Mouse (Mus musculus): Measurements from ENCODE around the gene Lhfpl5. TPM values are rescaled to one million over a fixed set of nuclear protein-coding genes. Genes with fewer than 3 reads are reported as not detected.

Gene Lhfpl5
- polyA plus RNA-seq, 1 experiment: 0.04 TPM

GRCm38 (mm10) chr17:28572941-28573340 is 2.5 kb upstream of the Lhfpl5 start:
- Histone ChIP-seq H3K27me3 (ENCODE audit: control insufficient read depth, insufficient read depth, insufficient read length) (no peaks in the 10 kb centered on the region), H3K4me2 (ENCODE audit: low read depth) (no peak overlapping the region), H3K79me2 (ENCODE audit: control insufficient read depth, insufficient read depth) (no peaks in the 10 kb centered on the region), H3K4me3 (no peak overlapping the region), H3K36me3 (ENCODE audit: control insufficient read depth, insufficient read depth) (no peaks in the 10 kb centered on the region), H3ac (ENCODE audit: control insufficient read depth, insufficient read length) (no peak overlapping the region)
- no peak for TF ChIP-seq MYOD1 (IDR thresholded peaks at IDR 0.05; ENCODE audit: control insufficient read depth in 1 of 3, insufficient read length in 2 of 3, low read depth in 2 of 3)
- TF ChIP-seq USF1 (IDR thresholded peaks at IDR 0.05; ENCODE audit: low read depth): no peak
- TF ChIP-seq POLR2A (IDR thresholded peaks at IDR 0.05; ENCODE audit: insufficient read length, low read depth): no peak
- no peak for TF ChIP-seq MYOG (IDR thresholded peaks at IDR 0.05; ENCODE audit: control insufficient read depth in 1 of 3, insufficient read depth in 1 of 3, insufficient read length in 2 of 3, low read depth in 2 of 3)
- TF ChIP-seq SRF (IDR thresholded peaks at IDR 0.05; ENCODE audit: control insufficient read depth, insufficient read length, low read depth): no peak
- no peak for TF ChIP-seq MAX (IDR thresholded peaks at IDR 0.05; ENCODE audit: low read depth)
- TF ChIP-seq E2F4 (IDR thresholded peaks at IDR 0.05; ENCODE audit: insufficient read depth): no peak
- TF ChIP-seq TCF12 (IDR thresholded peaks at IDR 0.05; ENCODE audit: insufficient read depth, poor library complexity, severe bottlenecking): no peak
- no peak for TF ChIP-seq CEBPB (IDR thresholded peaks at IDR 0.05; ENCODE audit: insufficient read depth, poor library complexity, severe bottlenecking)

- H3ac ChIP-seq (ENCODE audit: control insufficient read depth, insufficient read length): no peak overlapping the region
- H3K27me3 ChIP-seq (ENCODE audit: control insufficient read depth, insufficient read depth, insufficient read length): no peaks in the 10 kb centered on the region
- no peaks in the 10 kb centered on the region for H3K36me3 ChIP-seq (ENCODE audit: control insufficient read depth, insufficient read depth)
- TF ChIP-seq MYOG (IDR thresholded peaks at IDR 0.05; ENCODE audit: control insufficient read depth in 1 of 3, insufficient read depth in 1 of 3, insufficient read length in 2 of 3, low read depth in 2 of 3) (peak in 1 of 3 experiments; percentile 38), REST (IDR thresholded peaks at IDR 0.05; ENCODE audit: insufficient read depth, insufficient read length) (peak; percentile 100), CEBPB (IDR thresholded peaks at IDR 0.05; ENCODE audit: insufficient read depth, poor library complexity, severe bottlenecking) (no peak), SRF (IDR thresholded peaks at IDR 0.05; ENCODE audit: control insufficient read depth, insufficient read length, low read depth) (no peak), USF1 (IDR thresholded peaks at IDR 0.05; ENCODE audit: low read depth) (no peak)
- no peaks in the 10 kb centered on the region for H3K79me2 ChIP-seq (ENCODE audit: control insufficient read depth, insufficient read depth)
- H3K4me3 ChIP-seq: no peak overlapping the region
- no peak overlapping the region for H3K4me2 ChIP-seq (ENCODE audit: low read depth)
Observed at GRCm38 (mm10) chr17:28580396-28580795, 5.0 kb downstream of the Lhfpl5 start.

GRCm38 (mm10) chr17:28581056-28581455 is 5.6 kb downstream of the Lhfpl5 start:
- H3K27me3 ChIP-seq (ENCODE audit: control insufficient read depth, insufficient read depth, insufficient read length): no peaks in the 10 kb centered on the region
- H3K36me3 ChIP-seq (ENCODE audit: control insufficient read depth, insufficient read depth): no peaks in the 10 kb centered on the region
- no peaks in the 10 kb centered on the region for H3K79me2 ChIP-seq (ENCODE audit: control insufficient read depth, insufficient read depth)
- H3K4me2 ChIP-seq (ENCODE audit: low read depth): no peak overlapping the region
- no peak overlapping the region for H3K4me3 ChIP-seq
- no peak for TF ChIP-seq MYOG (IDR thresholded peaks at IDR 0.05; ENCODE audit: control insufficient read depth in 1 of 3, insufficient read depth in 1 of 3, insufficient read length in 2 of 3, low read depth in 2 of 3)
- no peak for TF ChIP-seq MAX (IDR thresholded peaks at IDR 0.05; ENCODE audit: low read depth)
- no peak for TF ChIP-seq MYOD1 (IDR thresholded peaks at IDR 0.05; ENCODE audit: control insufficient read depth in 1 of 3, insufficient read length in 2 of 3, low read depth in 2 of 3)
- no peak for TF ChIP-seq SRF (IDR thresholded peaks at IDR 0.05; ENCODE audit: control insufficient read depth, insufficient read length, low read depth)
- H3ac ChIP-seq (ENCODE audit: control insufficient read depth, insufficient read length): no peak overlapping the region

- no peak overlapping the region for H3ac ChIP-seq (ENCODE audit: control insufficient read depth, insufficient read length)
- no peak overlapping the region for H3K4me3 ChIP-seq
- H3K27me3 ChIP-seq (ENCODE audit: control insufficient read depth, insufficient read depth, insufficient read length): no peaks in the 10 kb centered on the region
- H3K79me2 ChIP-seq (ENCODE audit: control insufficient read depth, insufficient read depth): no peaks in the 10 kb centered on the region
- H3K4me2 ChIP-seq (ENCODE audit: low read depth): no peak overlapping the region
- H3K36me3 ChIP-seq (ENCODE audit: control insufficient read depth, insufficient read depth): peaks cover 22% of the 10 kb centered on the region
- TF ChIP-seq MYOG (IDR thresholded peaks at IDR 0.05; ENCODE audit: control insufficient read depth in 1 of 3, insufficient read depth in 1 of 3, insufficient read length in 2 of 3, low read depth in 2 of 3) (no peak), USF1 (IDR thresholded peaks at IDR 0.05; ENCODE audit: low read depth) (no peak), REST (IDR thresholded peaks at IDR 0.05; ENCODE audit: insufficient read depth, insufficient read length) (no peak), CEBPB (IDR thresholded peaks at IDR 0.05; ENCODE audit: insufficient read depth, poor library complexity, severe bottlenecking) (no peak), POLR2AphosphoS2 (IDR thresholded peaks at IDR 0.05; ENCODE audit: insufficient read length, low read depth) (no peak), E2F4 (IDR thresholded peaks at IDR 0.05; ENCODE audit: insufficient read depth) (no peak), MYOD1 (IDR thresholded peaks at IDR 0.05; ENCODE audit: control insufficient read depth in 1 of 3, insufficient read length in 2 of 3, low read depth in 2 of 3) (no peak)
Observed at GRCm38 (mm10) chr17:28586509-28586908, 11.1 kb downstream of the Lhfpl5 start.

GRCm38 (mm10) chr17:28588591-28588990 is 13.2 kb downstream of the Lhfpl5 start:
- H3ac ChIP-seq (ENCODE audit: control insufficient read depth, insufficient read length): no peak overlapping the region
- H3K36me3 ChIP-seq (ENCODE audit: control insufficient read depth, insufficient read depth): peaks cover 31% of the 10 kb centered on the region
- H3K4me2 ChIP-seq (ENCODE audit: low read depth): no peak overlapping the region
- TF ChIP-seq CEBPB (IDR thresholded peaks at IDR 0.05; ENCODE audit: insufficient read depth, poor library complexity, severe bottlenecking) (no peak), POLR2AphosphoS2 (IDR thresholded peaks at IDR 0.05; ENCODE audit: insufficient read length, low read depth) (no peak), TCF12 (IDR thresholded peaks at IDR 0.05; ENCODE audit: insufficient read depth, poor library complexity, severe bottlenecking) (no peak), MYOD1 (IDR thresholded peaks at IDR 0.05; ENCODE audit: control insufficient read depth in 1 of 3, insufficient read length in 2 of 3, low read depth in 2 of 3) (no peak), MYOG (IDR thresholded peaks at IDR 0.05; ENCODE audit: control insufficient read depth in 1 of 3, insufficient read depth in 1 of 3, insufficient read length in 2 of 3, low read depth in 2 of 3) (no peak), REST (IDR thresholded peaks at IDR 0.05; ENCODE audit: insufficient read depth, insufficient read length) (no peak), USF1 (IDR thresholded peaks at IDR 0.05; ENCODE audit: low read depth) (no peak), POLR2A (IDR thresholded peaks at IDR 0.05; ENCODE audit: insufficient read length, low read depth) (no peak), SRF (IDR thresholded peaks at IDR 0.05; ENCODE audit: control insufficient read depth, insufficient read length, low read depth) (no peak), E2F4 (IDR thresholded peaks at IDR 0.05; ENCODE audit: insufficient read depth) (no peak), TCF3 (IDR thresholded peaks at IDR 0.05; ENCODE audit: insufficient read length, low read depth) (no peak), MAX (IDR thresholded peaks at IDR 0.05; ENCODE audit: low read depth) (no peak)
- no peaks in the 10 kb centered on the region for H3K79me2 ChIP-seq (ENCODE audit: control insufficient read depth, insufficient read depth)
- no peaks in the 10 kb centered on the region for H3K27me3 ChIP-seq (ENCODE audit: control insufficient read depth, insufficient read depth, insufficient read length)
- no peak overlapping the region for H3K4me3 ChIP-seq

Data from myocyte (in vitro differentiated cells).